Mouse (Mus musculus) liver (tissue): ENCODE data around the gene Pde1a.

ENCODE experiments used
- DNase-seq: peaks from one replicate; pipeline ENCODE4 v3.0.0-alpha.2; 2020; ENCODE audit warnings: mixed read lengths

Gene Pde1a

GRCm38 (mm10) chr2:80038642-80039445 lies 90.4 kb downstream of the Pde1a start:
- DNase-seq, result no peak

- DNase-seq, result no peak
Observed at GRCm38 (mm10) chr2:80037971-80038370, 91.3 kb downstream of the Pde1a start.

GRCm38 (mm10) chr2:80029051-80029450 lies 100.2 kb downstream of the Pde1a start:
- DNase-seq, result no peak

GRCm38 (mm10) chr2:80026053-80026452 lies 103.2 kb downstream of the Pde1a start:
- DNase-seq, result no peak

GRCm38 (mm10) chr2:80025597-80025996 lies 103.7 kb downstream of the Pde1a start:
- no peak for DNase-seq

- no peak for DNase-seq
Observed at GRCm38 (mm10) chr2:80025038-80025437, 104.2 kb downstream of the Pde1a start.

- DNase-seq, result no peak
Observed at GRCm38 (mm10) chr2:80014161-80014560, 115.1 kb downstream of the Pde1a start.

GRCm38 (mm10) chr2:80013060-80013459 lies 116.2 kb downstream of the Pde1a start:
- no peak for DNase-seq

- DNase-seq, result no peak
Observed at GRCm38 (mm10) chr2:79999168-79999567, 130.1 kb downstream of the Pde1a start.

GRCm38 (mm10) chr2:79998460-79998859 lies 130.8 kb downstream of the Pde1a start:
- DNase-seq, result no peak

GRCm38 (mm10) chr2:79991642-79992041 lies 137.6 kb downstream of the Pde1a start:
- no peak for DNase-seq

- no peak for DNase-seq
Observed at GRCm38 (mm10) chr2:79983778-79984177, 145.5 kb downstream of the Pde1a start.

- peak; percentile 5 for DNase-seq
Observed at GRCm38 (mm10) chr2:79983222-79983632, 146.0 kb downstream of the Pde1a start.

GRCm38 (mm10) chr2:79981781-79982180 lies 147.5 kb downstream of the Pde1a start:
- no peak for DNase-seq

- DNase-seq, result no peak
Observed at GRCm38 (mm10) chr2:79978992-79979391, 150.3 kb downstream of the Pde1a start.

- DNase-seq, result no peak
Observed at GRCm38 (mm10) chr2:79977259-79977658, 152.0 kb downstream of the Pde1a start.

- no peak for DNase-seq
Observed at GRCm38 (mm10) chr2:79975947-79976346, 153.3 kb downstream of the Pde1a start.

- no peak for DNase-seq
Observed at GRCm38 (mm10) chr2:79972271-79972670, 157.0 kb downstream of the Pde1a start.

GRCm38 (mm10) chr2:79969594-79969993 lies 159.7 kb downstream of the Pde1a start:
- DNase-seq, result no peak

- DNase-seq, result no peak
Observed at GRCm38 (mm10) chr2:79966681-79967506, 162.4 kb downstream of the Pde1a start.

- DNase-seq, result no peak
Observed at GRCm38 (mm10) chr2:79966086-79966485, 163.2 kb downstream of the Pde1a start.

GRCm38 (mm10) chr2:79964964-79965363 lies 164.3 kb downstream of the Pde1a start:
- DNase-seq, result no peak

- DNase-seq, result no peak
Observed at GRCm38 (mm10) chr2:79961421-79961820, 167.8 kb downstream of the Pde1a start.
